Comparison of ENCODE assay signal across 9 mouse cellular contexts in genomic region chr5:118386126-118386525, GRCm38 (mm10).
DNase-seq lines count a peak whose midpoint lies in the region; ATAC-seq and TF ChIP-seq lines count a peak whose summit lies in the region.
"Had no signal": no experiment of that assay in that cellular context is flagged by ENCODE, and none has a peak within 500 bp of the region (broad histone marks: within the 10 kb centered on the region; RNA-seq: fewer than 3 reads in every experiment).

No protein-coding gene starts in this region.

- H3K9ac ChIP-seq in limb, embryonic 14.5 days (ENCODE audit: low read depth, low read length, severe bottlenecking), result no peak overlapping the region
- no peak overlapping the region for H3K9ac ChIP-seq in intestine, embryonic 16.5 days (ENCODE audit: low read depth, low read length)
- no peak overlapping the region for H3K9ac ChIP-seq in hindbrain, embryonic 12.5 days
- H3K9ac ChIP-seq: liver, embryonic 15.5 days had no signal

- intact Hi-C loops in heart, postnatal 14 days (cut with DNase I), result no loop called here

- no peaks in the 10 kb centered on the region for H3K36me3 ChIP-seq in limb, embryonic 14.5 days (ENCODE audit: control insufficient read depth, insufficient read depth, low read length)
- H3K36me3 ChIP-seq in limb, embryonic 10.5 days, result no peaks in the 10 kb centered on the region
- H3K36me3 ChIP-seq in intestine, embryonic 16.5 days (ENCODE audit: control insufficient read depth, insufficient read depth, low read length), result no peaks in the 10 kb centered on the region
- no peaks in the 10 kb centered on the region for H3K36me3 ChIP-seq in hindbrain, embryonic 12.5 days
- H3K36me3 ChIP-seq: liver, embryonic 15.5 days had no signal

- WGBS in limb, embryonic 14.5 days, result 76% methylated on average over 4 of the region's 4 CpGs
- WGBS in limb, embryonic 10.5 days, result 79% methylated on average over 4 of the region's 4 CpGs
- 63% methylated on average over 4 of the region's 4 CpGs for WGBS in intestine, embryonic 16.5 days
- 74% methylated on average over 4 of the region's 4 CpGs for WGBS in hindbrain, embryonic 12.5 days

- no peak overlapping the region for H3K4me3 ChIP-seq in limb, embryonic 14.5 days (replicated peaks; ENCODE audit: low read length)
- H3K4me3 ChIP-seq in limb, embryonic 10.5 days, result no peak overlapping the region
- no peak overlapping the region for H3K4me3 ChIP-seq in intestine, embryonic 16.5 days (ENCODE audit: low read length)
- no peak overlapping the region for H3K4me3 ChIP-seq in hindbrain, embryonic 12.5 days
- H3K4me3 ChIP-seq: liver, embryonic 15.5 days had no signal

- H3K9me3 ChIP-seq in limb, embryonic 14.5 days (ENCODE audit: control insufficient read depth, low read length), result peaks cover 6% of the 10 kb centered on the region; the same call in 1 of the 2 replicates
- peaks cover 12% of the 10 kb centered on the region; the same call in 1 of the 2 replicates for H3K9me3 ChIP-seq in limb, embryonic 10.5 days (replicated peaks)
- peaks cover 16% of the 10 kb centered on the region for H3K9me3 ChIP-seq in intestine, embryonic 16.5 days (ENCODE audit: control insufficient read depth, low read length)
- H3K9me3 ChIP-seq in hindbrain, embryonic 12.5 days (replicated peaks), result peaks cover 18% of the 10 kb centered on the region
- H3K9me3 ChIP-seq: liver, embryonic 15.5 days had no signal

- no peaks in the 10 kb centered on the region for H3K27me3 ChIP-seq in limb, embryonic 14.5 days (ENCODE audit: control insufficient read depth, insufficient read depth, low read length)
- H3K27me3 ChIP-seq in limb, embryonic 10.5 days (ENCODE audit: low read depth, poor library complexity, severe bottlenecking), result 0 out of 2 replicates have a peak, but pooled peaks cover 10% of the 10 kb centered on the region
- 0 out of 2 replicates have a peak, but pooled peaks cover 5% of the 10 kb centered on the region for H3K27me3 ChIP-seq in intestine, embryonic 16.5 days (replicated peaks; ENCODE audit: control insufficient read depth, insufficient read depth, low read length)
- peaks cover 8% of the 10 kb centered on the region; the same call in 1 of the 2 replicates for H3K27me3 ChIP-seq in hindbrain, embryonic 12.5 days

- no peak overlapping the region for H3K27ac ChIP-seq in limb, embryonic 14.5 days (replicated peaks; ENCODE audit: low read depth, low read length)
- no peak overlapping the region for H3K27ac ChIP-seq in limb, embryonic 10.5 days
- no peak overlapping the region for H3K27ac ChIP-seq in intestine, embryonic 16.5 days (ENCODE audit: low read length)
- H3K27ac ChIP-seq in hindbrain, embryonic 12.5 days, result no peak overlapping the region
- H3K27ac ChIP-seq: liver, embryonic 15.5 days had no signal

- H3K4me1 ChIP-seq in limb, embryonic 14.5 days (ENCODE audit: control insufficient read depth, insufficient read depth, low read length), result peaks cover 8% of the 10 kb centered on the region; the same call in 1 of the 2 replicates
- peaks cover 16% of the 10 kb centered on the region for H3K4me1 ChIP-seq in limb, embryonic 10.5 days
- H3K4me1 ChIP-seq in intestine, embryonic 16.5 days (ENCODE audit: control insufficient read depth, insufficient read depth, low read length), result no peaks in the 10 kb centered on the region; the same call in 1 of the 2 replicates
- peaks cover 4% of the 10 kb centered on the region; the same call in 1 of the 2 replicates for H3K4me1 ChIP-seq in hindbrain, embryonic 12.5 days

- TF ChIP-seq POLR2A in limb, embryonic 14.5 days (IDR thresholded peaks at IDR 0.05; ENCODE audit: borderline replicate concordance, extremely low read depth, insufficient read depth, insufficient read length), result no peak

- ATAC-seq in limb, embryonic 14.5 days (ENCODE audit: low FRiP score, low read depth), result no peak
- no peak for ATAC-seq in intestine, embryonic 16.5 days
- ATAC-seq in hindbrain, embryonic 12.5 days (ENCODE audit: low FRiP score), result no peak

- no peak overlapping the region for H3K4me2 ChIP-seq in limb, embryonic 14.5 days (replicated peaks; ENCODE audit: low read depth, low read length, severe bottlenecking)
- H3K4me2 ChIP-seq in intestine, embryonic 16.5 days (ENCODE audit: low read depth, low read length), result no peak overlapping the region
- H3K4me2 ChIP-seq in hindbrain, embryonic 12.5 days (replicated peaks), result no peak overlapping the region
- H3K4me2 ChIP-seq: liver, embryonic 15.5 days had no signal

- peak; percentile 31 for DNase-seq in limb, embryonic 14.5 days (ENCODE audit: low spot score)
- DNase-seq in limb, embryonic 10.5 days (ENCODE audit: low spot score), result no peak
- DNase-seq in fibroblast of lung, adult 2 months (ENCODE audit: low read depth), result peak; percentile 89
- peak; percentile 64 to 72 for DNase-seq in heart, postnatal 14 days
- peak; percentile 68 for DNase-seq in lung, postnatal 36 days
- DNase-seq in yolk sac, embryonic 10.5 days (ENCODE audit: low spot score), result no peak

Comparison
In these comparisons a context has a peak if more than half of its experiments do, and no peak if none do; other contexts are left out.
1. DNase-seq: peak in limb, embryonic 14.5 days (single experiment), fibroblast of lung, adult 2 months (single experiment), heart, postnatal 14 days (2 of 2) and lung, postnatal 36 days (single experiment); none in limb, embryonic 10.5 days (single experiment) and yolk sac, embryonic 10.5 days (single experiment).